Mouse (Mus musculus) mesoderm, embryonic 11.5 days (tissue): ENCODE data around the gene Actr2.
"Not testable (repeated sequence)": the region's sequence is repeated elsewhere in the genome, so short reads cannot be mapped to it uniquely, and the experiment has no call there.

Experiments used
- DNase-seq: peaks from one replicate; pipeline ENCODE4 v3.0.0-alpha.2; 2012; ENCODE audit warnings: low read depth, low spot score

Actr2 gene

DNA sequence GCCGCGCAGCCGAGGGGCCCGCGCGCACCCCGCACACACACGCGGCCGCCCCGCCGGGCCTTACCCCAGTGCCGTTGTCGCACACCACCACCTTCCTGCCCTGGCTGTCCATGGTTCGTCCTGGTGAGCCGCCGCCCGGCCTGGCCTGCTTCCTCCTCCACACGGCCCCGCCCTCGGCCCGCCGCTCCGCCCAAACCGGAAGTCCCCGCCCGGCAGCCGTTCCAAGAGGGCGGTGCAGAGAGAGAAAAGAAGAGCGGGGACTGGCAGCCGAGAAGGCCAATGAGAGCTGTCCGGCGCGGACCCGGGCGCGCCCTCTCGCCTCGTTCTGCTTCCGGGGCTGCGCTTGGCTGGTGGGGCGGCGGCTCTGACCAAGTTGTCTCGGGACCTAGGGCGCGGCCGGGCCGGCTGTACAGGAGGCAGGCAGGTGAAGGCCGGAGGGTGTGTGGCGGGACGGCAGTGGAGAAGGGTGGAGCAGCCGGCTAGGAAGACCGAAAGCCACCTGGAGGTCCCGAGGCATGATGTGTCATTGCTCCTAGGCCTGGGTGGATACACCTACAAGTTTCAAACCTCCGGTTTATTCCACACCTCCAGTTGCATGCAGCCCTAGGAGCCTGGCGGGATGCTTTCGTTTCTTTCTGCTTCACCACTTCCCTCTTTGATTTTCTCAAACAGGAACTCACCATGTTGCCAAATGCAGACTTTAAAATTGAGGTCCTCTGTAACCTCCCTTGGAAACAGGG is at the start of gene Actr2:
Gene Actr2 (minus strand): TSS at position 173 of the 740 bp plus-strand sequence.
- peak; percentile 95 for DNase-seq

DNA sequence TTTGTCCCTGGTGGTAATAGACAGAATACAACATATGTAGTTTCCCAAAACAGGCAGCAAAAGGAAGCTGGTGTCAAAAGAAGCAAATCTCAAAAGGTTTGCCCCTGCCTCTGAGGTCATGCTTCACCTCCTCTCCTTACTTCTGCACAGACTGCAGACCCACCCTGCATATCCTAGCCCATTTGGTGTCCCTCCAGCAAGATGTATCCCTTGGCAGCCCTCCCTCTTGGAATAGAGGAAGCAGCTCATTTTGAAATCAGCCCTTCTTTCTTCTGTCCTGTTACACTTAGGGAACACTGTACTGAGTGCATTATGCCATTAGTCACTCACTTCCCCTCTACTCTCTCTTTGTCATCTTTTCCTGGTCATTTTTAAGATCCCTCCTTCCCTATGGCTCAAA is 46.2 kb upstream of the Actr2 start:
- no peak for DNase-seq

GRCm38 (mm10) chr11:20153542-20153941 is 40.8 kb upstream of the Actr2 start:
- not testable (repeated sequence) for DNase-seq

DNA sequence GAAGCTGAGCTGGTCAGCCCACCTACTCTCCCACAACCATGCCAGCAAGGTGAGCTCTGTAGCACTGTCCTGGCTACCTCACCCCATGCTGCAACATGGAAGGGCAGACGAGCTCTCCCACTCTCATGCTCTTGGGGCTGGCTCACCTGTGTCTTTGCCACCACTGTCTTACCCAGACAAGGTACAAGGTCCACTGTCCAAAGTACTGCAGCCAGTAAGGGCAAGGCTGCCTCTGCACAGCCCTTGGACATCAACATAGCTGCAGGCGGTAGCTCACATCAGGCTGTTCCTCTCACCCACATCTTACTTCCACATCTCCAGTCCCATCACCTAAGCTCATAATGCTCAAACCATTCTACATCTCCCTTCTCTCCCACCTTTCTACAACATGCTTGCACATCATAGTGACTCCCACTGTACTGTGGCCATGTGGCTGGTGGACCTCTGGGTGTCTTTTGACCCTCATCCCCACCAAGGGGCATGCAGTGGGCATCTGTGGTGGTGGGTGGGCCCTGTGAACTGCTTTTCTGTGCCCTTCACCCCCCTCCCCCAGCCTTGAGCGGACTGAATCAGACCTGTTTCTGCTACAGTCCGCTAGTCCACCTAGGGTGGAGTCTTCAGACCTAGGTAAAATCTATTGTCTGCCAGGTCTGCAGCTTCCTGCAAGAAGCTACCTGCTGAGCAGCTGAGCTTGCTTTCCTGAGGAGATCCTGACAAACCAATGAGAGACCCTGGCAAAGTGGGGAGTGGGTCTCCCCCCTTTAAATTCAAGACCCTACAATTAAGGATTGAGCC is 39.6 kb upstream of the Actr2 start:
- DNase-seq: no peak

DNA sequence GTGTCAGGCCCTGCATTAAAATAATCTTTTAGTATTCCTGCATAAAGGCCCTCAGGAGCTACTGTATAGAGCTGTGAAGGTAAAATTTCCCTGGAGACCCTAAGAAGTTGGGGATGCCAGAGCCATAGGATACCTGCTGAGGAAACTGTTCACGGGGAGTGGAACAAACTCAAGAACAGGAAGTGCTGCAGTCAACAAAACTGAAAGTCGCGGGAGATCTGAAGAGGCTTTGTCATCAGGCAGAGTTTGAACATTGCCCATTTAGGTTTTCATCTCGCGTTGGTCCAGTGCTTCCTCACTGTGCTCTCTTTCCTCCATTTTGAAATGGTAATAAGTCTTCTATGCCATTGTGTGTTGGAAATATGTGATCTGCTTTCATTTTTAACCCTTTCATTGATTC is 38.6 kb upstream of the Actr2 start:
- no peak for DNase-seq

GRCm38 (mm10) chr11:20149936-20150335 is 37.2 kb upstream of the Actr2 start:
- DNase-seq: no peak

DNA sequence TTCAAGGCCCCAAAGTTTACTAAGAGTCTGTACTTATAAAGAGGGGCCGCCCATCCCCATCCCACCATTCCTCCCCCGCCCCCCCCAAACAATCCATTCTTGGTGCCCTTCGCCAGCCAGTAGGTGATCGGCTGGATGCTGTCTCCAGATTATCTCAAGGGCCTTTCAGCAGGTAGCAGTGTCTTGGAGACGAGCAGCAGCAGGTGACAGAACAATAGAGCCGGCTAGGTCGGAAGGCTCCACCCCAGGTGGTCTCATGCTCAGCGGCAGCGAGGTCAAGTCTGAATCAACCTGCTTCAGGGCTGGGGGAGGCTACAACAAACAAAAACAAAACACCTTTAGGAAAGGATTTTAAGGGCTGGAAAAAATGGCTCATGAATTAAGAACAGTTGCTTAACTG is 32.7 kb upstream of the Actr2 start:
- DNase-seq: no peak

DNA sequence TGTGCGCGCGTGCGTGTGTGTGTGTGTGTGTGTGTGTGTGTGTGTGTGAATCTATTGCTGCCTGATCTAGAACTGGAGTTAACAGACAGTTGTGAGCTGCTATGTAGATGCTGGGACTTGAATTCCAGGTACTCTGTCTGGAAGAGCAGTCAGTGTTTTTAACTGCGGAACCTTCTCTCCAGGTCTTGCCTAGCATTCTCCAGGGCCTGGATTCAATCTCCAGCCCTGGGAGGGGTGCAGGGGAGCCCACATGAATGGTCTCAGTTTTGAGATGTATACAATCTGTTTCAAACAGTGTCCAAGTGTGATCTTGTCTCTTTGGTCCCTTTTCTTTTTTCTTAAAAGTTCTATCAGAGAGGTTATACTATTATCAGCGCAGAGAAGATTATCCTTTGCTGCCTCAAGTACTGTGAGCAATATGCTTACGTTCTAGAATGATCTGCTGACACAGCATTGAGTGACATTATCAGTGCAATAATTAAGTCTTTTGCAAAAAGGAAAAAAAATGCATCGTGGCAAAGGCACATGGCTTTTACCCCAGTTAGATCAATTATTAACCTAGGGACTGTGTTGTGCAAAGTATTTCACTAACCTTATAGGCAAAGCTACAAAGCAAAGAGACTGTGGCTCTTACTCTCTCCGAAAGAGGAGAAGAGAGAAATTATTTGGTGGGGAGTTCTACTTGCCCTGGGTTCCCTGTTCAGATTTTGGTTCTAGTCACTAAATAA is 32.0 kb upstream of the Actr2 start:
- no peak for DNase-seq

DNA sequence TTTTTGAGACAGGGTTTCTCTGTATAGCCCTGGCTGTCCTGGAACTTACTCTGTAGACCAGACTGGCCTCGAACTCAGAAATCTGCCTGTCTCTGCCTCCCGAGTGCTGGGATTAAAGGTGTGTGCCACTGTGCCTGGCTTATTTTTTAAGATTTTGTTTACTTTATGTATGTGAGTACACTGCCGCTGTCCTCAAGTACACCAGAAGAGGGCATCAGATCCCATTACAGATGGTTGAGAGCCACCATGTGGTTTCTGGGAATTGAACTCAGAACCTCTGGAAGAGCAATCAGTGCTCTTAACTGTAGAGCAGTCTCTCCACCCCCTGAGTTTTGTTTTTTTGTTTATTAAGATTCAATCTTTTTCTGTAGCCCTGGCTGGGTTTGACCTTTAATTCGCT is 31.0 kb upstream of the Actr2 start:
- DNase-seq: not testable (repeated sequence)

GRCm38 (mm10) chr11:20142516-20142915 is 29.8 kb upstream of the Actr2 start:
- DNase-seq: peak; percentile 26

DNA sequence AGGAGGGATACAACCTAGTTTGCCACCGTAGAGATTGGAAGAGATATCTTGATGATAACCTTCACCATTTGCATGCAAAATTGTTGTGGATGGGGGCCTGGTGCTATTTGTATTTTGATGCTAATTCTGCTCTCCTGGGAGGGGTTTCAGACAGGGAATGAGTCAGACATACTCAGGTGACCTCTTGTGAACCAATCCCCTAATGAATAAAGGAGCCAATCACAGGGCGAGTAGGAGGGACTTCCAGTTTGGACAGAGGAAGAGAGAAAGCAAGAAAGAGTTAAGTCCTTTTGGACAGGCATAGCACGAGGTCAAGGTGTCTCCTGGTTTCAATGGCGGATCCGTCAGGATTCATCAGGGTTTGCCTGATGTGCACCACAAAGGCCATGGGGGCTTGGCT is 27.6 kb upstream of the Actr2 start:
- no peak for DNase-seq

GRCm38 (mm10) chr11:20139711-20140110 is 27.0 kb upstream of the Actr2 start:
- DNase-seq: no peak

GRCm38 (mm10) chr11:20138498-20139208 is 25.9 kb upstream of the Actr2 start:
- DNase-seq: no peak

- no peak for DNase-seq
These were observed 25.2 kb upstream of the Actr2 start for GRCm38 (mm10) chr11:20137872-20138271.

DNA sequence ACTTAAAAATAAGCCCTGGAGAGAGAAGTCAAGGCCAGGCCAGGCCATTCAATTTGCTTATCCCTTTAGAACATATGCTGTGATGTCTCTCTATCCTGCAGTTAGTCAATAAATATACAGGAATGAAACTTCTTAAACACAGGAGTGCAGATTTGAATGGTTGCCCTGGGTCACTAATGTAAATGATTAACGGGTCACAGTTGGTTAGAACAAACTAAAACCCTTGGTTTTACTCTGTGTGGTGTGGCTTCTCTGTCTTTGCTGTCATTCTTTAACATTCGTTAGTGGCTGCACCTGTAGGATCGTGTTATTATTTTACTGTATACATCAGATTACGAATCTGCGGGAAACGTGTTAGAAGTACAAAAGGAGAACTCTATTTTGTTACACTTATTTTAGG is 23.6 kb upstream of the Actr2 start:
- DNase-seq: no peak

DNA sequence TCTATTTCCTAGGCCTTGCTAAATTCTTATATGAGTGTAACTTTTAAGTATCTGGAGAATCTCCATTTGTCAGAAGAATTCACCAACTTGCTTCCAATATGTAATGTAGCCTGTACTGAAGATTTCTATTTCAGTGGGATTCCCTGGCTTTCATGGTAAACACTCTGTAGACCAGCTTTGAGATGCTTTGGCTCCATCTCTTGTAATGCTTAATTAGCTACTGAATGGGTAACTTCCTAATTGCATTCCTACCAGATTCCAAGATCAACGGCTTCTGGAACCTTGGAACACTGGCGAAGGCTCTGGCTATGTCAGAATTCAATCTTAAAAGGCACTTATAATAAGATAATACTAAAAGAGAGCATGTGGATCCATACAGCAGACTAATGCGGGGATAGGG is 22.2 kb upstream of the Actr2 start:
- DNase-seq: not testable (repeated sequence)

- DNase-seq: no peak
These were observed 21.0 kb upstream of the Actr2 start for GRCm38 (mm10) chr11:20133721-20134120.

DNA sequence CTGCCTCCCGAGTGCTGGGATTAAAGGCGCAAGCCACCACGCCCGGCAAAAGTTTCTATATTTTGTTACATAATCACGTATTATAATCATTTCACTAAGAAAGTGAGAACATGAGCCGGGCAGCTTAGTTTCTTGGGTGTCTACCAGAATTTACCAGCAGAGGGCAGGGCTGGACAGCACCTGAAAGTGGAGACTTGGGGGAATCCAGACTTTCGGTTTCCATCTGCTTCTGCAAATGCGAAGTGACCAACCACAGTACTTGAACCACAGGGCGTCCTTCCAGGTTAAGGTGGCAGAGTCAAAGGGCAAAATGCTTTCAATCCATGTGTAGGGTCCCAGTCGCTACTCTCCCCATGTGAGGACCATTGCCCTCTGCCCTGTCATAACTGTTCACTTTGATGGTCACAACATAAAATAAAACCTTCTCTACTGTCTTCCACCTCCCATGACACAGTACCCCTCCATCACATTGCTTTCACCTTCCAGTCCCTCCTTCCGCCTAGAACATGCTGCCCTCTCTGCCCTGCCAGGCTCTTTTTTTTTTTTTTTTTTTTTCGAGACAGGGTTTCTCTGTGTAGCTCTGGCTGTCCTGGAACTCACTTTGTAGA is 20.3 kb upstream of the Actr2 start:
- peak; percentile 64 for DNase-seq

GRCm38 (mm10) chr11:20126673-20127516 is 14.2 kb upstream of the Actr2 start:
- DNase-seq: no peak

DNA sequence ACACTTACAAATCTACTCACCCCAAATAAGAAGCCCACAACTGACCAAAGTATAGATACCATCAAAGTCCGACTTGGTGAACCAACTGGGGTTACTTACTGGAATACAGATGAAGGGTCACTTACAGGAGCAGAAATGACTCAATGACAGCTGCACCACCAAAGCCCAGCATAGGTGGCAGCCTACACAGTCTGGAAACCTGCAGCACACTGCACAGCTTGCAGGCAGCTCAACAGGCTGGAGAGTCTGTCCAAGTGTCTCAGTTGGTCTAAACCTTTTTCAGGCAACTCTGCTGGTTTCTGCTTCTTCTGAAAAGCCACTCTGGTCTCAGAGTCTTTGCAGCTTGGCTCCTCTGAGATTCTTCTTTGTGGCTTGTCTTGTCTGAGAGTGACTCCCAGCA is 12.7 kb upstream of the Actr2 start:
- DNase-seq: no peak
